Mouse (Mus musculus): ENCODE measurements around the gene Cdc42ep4.

The Cdc42ep4 gene

DNA sequence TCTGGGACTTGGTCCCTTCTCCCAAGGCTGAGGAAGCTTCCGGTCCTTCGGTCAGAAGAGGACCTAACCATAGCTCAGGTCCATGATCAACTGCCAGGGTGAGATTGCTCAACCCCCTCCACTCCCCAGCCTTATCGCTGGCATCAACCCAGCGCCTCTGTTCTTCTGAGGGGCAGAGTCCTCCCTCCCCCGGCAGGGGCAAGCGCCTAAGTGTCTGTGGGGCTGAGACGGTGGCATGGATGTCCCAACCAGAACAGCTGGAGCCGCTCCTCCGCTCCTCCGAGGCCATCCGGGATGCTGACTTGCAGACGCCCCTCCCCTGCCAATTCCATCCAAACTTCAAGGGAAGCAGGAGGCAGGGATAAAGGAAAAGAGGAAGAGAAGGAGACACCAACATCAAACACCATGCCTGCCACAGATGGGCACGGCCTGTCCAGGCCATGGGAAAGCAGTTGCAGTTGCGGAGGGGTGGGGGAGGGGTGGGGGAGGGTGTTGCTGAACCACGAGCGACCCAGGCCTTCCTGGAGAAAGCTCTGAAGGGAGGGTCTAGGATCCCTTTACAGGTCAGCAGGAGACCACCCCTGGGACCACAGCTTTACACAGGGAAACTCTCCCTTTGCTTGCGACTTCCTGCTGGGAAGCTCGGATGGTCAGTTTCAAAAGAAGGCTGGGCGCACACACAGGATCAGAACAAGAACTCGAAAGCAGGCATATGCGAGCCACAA is 2.7 kb downstream of the Cdc42ep4 start:
- DNase-seq: peak; percentile 97

DNA sequence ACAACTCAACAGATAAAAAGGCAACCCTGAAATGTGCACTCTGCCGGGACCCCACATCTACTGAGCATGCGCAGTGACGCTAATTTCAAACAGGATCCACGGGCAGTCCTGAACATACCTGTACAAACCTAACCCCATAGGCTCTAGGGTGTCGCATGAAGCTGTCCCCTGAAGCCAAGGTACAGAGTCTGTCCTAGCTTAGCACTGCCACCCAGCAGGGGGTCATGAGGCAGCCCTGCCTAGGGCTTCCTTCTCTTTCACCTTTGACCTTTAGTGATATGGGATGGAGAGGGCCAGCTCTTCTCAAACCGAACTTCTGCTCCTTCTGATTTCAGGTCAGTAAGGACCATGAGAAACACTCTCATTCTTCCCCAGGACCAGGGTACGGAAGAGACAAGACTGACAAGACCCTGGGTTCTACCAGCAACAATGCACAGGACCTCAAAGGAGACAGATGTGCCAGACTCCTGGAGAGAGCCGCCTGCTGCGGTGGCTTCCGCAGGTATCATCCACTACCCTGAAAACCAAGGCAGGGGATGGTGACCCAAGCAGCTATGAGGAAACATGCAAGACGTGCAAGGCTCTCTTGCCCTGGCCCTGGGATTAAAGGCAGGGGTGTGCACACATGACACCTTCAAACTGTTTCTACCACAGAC is 3.8 kb downstream of the Cdc42ep4 start:
- peak; percentile 94 for DNase-seq

DNA sequence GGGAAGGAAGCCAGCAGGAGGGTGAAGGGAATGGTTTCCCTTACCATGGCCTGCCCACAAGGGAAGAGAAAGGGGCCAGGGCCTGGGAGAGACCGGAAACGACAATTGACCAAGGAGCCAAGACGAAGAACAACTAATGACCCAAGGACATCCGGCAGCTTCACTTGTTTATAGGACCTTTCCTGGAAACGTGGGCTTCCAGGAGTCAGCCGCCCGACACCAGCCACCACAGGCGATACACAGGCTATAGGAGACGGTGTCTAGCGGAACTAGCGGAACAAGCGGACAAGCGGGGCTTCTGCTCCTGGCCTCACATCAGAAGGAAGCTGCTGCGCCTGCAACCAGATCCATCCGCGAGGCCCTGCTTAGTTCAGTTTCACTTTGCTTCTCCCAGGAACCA is 4.6 kb downstream of the Cdc42ep4 start:
- DNase-seq: peak; percentile 98

DNA sequence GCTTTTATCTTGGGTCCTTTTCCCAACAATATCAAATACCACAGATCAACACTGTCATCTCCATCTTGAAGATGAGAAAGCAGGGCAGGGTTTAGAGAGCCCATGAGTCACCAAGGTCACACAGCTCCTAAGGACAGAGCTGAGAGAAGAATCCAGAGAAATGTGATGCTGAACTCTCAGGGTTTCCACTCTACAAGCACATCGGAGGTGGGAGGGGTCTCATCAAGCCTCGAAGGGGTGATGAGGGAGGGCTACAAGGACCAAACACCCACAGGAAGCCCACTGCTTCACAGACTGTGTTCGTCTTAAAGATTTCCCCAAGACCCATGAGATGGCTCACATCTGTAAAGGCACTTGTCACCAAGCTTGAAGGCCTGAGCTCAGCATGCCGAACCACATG is 5.7 kb downstream of the Cdc42ep4 start:
- peak; percentile 90 for DNase-seq

DNA sequence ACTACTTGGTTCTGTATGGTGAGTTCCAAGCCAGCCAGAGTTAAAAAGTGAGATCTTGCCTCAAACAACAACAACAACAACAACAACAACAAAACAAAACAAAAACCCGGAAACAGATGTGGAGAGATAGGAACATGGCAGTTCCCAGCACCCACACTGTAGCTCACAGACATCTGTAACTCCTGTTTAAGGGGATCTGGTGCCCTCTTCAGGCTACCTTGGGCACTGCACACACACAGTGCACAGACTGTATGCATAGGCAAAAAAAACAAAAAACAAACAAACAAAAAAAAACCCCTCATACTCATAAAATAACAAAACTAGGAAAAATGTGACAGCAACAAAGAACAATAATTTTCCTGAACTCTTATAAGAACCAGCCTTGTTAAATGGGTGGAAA is 8.7 kb downstream of the Cdc42ep4 start:
- no peak for DNase-seq

DNA sequence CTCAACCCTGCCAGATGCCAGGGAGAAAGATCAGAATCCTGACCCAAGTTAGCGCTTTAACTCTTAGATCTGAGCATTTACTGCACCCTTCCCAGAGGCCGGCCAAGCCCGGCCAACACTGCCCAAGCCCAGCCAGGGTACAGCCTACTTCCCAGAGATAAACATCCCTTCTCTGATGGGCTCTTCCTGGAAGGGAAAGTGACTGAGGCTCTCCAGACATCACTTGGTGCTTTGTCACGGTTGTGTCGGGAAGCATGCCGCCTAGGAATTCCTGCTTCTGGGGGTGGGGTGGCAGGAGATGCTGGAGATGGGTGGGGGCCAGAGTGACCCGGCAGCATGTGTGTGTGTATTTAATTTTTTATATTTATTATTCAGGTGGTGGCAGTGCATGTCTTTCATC is 11.6 kb downstream of the Cdc42ep4 start:
- DNase-seq: peak; percentile 91

DNA sequence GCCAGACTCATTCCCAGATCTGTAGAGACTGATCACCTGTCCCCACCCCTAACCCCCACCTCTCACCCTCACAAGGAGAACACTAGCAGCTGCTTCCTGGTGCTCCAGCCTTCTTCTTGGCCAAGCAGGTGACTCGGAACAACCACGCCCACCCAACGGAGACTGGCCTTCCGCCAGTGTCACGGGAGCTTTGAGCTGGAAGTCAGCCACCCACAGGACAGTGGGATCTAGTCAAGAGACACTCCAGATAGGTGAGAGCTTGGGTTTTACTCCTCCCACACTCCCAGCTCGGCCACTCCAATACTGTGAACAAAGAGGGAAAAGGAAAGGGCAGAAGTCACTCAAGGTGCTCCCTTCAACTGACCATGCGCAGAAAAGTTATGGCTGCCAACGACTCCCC is 12.5 kb downstream of the Cdc42ep4 start:
- peak; percentile 97 for DNase-seq

DNA sequence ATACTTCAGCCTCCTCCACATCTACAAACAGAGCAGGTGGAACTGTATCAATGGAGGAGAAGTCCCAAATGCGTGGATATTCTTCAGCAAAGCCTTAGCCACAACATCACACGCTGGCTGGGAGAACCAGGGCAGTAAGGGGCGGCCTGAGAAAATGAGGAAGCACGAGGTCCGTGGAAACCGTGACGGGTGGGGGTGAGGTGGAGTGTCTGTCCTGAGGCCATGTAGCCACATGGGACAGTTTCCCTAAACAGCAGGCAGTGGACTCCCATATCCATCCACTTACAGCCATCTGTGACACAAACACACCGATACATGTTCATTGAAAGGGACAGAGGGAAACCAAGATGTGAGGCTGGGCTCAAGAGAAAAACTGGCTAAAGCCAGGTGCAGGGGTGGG is 13.8 kb downstream of the Cdc42ep4 start:
- peak; percentile 92 for DNase-seq

DNA sequence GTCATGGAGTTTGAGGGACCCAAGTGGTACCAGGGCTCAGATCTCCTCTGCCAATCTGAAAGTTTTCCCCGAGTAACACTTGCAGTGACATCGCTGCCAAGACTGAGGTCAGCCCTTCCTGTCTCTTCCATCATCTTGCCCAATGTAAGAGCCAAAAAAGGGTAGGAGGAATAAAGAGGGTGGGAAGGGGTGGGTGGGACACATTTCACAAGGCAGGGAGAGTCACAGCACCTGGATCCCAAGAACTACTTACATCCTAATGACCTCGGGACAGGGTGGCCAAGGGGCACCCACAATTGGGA is 14.2 kb downstream of the Cdc42ep4 start:
- peak; percentile 91 for DNase-seq

DNA sequence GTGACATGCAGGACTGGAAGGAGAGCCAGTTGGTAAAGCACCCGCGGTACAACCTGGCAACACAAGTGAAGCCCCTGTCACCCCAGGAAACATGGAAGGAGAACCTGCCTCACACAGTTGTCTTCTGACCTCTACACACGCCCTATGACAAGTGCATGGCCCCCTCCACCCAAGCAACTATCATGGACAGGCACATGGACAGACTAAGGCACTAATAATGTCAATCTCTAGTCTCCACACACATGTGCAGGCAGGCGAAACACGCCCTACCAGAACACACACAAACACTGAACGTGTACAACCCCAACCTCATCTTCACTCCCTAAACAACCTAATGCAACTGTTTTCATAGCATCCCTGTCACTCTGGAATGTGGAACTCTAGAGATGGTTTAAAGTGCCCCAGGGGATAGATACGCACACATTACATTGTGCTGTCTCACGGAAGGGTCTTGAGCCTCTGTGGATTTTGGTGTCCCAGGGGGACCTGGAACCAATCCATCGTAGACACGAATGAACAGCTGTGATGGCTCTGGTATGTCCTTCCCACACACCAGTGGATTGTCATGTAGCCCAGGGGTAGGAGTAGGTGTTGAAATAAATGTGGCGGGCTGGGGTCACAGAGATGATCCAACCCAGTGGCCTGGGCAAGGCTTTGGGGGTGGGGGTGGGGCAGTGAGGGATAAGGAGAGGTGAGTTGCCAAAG is 14.7 kb downstream of the Cdc42ep4 start:
- peak; percentile 91 for DNase-seq

DNA sequence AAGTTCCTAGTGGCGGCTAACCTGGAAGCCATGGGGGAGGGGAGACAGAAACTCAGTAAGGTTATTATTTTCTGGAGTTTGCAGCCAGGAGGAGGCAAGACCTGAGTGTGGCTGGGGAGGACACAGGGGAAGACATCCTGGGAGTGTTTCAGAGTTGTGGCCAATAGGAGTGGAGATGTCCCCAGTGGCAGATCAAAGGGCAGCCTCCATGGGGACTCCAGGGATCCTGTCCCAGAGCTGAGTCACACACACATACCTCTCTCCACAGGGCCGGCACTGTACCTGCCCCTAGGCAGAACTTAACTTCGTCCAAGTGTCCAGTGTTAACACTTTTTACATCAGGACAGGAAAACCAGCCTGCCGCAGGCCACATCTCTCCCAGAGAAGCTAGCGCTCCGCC is 16.5 kb downstream of the Cdc42ep4 start:
- peak; percentile 90 for DNase-seq

DNA sequence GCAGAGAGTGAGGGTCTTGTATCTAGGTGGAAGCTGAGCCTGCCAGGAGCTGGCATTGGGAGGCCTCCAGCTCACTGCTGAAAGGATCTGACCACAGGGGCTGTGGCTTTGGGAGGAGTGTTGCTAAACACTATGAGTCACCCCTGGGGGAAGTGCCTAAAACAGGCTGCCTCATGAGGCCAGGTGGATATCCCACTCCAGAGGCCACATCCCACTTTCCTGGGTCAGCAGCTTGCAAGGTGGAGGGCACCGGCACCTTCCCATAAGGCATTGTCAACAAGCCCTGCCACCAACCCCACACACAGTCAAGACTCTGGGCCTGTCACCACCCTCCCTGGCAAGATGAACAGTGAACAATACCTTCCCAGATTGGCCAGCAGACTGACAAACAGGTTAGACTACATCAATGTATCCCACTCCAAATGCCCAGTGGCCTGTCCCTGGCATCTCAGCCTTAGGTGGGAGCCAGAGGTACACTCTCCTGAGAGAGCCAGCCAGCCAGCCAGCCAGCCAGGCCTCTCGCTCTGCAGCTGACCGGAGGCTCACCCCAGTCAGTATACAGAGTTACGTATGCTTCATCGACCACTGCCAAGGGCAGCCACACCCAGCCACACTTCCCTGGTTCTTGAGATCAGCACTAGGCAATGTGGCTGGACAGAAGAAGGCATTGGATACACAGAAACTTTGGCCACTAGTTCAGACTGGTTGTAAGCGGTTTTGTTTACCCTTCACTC is 17.9 kb downstream of the Cdc42ep4 start:
- peak; percentile 96 for DNase-seq

DNA sequence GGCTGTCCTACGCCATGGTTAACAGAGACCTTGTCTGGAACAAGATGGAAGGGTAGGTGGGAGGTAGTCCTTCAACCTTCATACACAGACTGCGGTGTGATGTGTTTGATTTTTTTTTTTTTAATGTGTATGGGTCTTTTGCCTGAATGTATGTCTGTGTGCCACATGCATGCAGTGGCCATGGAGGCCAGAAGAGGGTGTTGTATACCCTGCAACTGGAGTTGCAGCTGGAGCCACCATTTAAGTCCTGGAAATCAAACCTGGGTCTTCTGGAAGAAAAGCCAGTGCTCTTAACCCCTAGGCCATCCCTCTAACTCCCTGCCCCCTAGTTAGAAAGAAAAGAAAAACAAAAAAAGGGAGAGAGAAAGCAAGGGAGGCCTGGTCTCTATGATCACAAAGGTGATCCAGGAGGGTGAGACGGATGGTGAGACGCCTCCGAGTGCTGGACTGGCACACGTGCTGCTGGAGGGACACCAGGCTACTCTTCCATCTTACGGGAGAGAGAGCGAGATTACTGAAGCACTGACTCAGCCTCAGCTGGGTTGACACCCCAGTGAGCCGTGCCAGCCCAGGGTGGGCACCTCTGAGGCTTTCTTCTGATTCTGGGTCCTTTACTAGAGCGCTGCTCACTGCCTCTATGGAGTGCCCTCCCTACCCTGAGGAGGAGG is 19.6 kb downstream of the Cdc42ep4 start:
- DNase-seq: no peak

DNA sequence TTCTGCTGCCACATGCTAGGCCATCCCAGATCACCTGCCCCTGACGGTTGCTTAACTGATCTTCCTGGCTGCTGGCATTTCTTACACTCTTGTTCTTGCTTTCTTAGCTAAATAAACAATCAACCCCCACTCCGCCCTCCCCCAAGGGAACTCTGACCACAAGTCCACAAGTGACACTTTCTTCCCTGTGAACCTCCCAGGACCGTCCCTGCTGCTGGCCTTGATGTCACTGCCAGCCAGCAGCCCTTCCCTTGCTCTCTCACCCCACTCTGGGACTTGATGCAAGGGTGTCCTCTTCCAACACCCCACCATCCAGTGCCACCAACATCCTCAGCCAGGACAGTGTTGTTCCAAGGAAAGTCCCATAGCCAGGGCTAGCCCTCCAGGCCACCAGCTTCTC is 20.8 kb downstream of the Cdc42ep4 start:
- DNase-seq: no peak

DNA sequence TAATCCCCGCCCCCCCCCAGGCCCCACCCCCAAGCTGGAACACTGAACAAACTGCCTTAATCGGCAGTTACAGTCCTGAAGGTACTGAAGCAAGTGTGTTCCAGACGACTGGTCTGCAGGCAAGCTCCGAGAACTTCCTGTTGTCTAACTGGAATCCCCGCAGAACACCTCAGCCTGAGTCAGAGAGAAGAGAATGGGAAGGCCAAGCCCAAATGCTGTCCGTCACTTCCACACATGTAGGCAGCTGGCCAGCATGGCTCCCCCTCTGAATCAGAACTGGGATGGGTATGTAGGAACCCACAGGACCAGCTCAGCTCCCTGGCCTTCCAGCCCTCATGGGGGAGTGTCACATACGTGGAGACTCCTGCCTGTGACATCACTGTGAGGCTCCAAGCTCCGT is 21.8 kb downstream of the Cdc42ep4 start:
- DNase-seq: peak; percentile 93

DNA sequence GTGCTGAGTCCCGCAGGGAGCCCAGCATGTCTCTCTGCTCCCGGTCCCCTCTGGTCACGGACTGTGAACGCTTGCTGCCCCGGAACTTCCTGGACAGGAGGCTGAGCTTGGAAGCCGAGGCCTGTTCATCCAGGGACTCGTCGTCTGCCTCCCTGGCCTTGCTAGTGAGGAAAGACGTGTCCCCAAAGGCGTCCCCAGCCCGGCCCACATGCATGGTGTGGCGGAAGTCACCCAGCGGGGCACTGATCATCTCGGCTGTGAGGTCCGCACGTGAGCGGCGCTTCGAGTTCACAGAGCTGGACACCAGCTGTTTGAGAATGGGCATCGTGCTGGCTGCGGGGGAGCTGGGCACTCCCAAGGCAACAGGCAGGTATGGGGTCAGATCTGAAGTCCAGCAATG is 22.4 kb downstream of the Cdc42ep4 start:
- DNase-seq: peak; percentile 95

DNA sequence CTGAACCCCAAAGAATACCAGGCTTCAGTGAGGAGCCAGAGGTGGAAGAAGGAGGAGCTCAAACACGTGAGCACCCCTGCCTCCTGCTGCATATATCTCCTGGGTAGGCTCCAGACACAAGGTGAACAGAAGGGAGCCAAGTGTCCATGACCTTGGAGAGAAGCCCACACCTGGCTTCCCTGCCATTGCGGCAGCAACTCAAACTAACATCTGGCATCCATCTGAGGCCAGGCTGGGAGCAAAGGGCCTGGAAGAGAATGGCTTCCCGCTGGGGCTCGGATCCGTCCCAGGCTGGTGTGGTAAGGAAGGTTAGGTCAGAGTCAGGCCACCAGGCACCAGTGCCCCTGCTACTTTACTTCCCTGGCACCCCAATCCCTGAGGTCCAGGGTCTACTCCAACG is 23.7 kb downstream of the Cdc42ep4 start:
- DNase-seq: peak; percentile 89

DNA sequence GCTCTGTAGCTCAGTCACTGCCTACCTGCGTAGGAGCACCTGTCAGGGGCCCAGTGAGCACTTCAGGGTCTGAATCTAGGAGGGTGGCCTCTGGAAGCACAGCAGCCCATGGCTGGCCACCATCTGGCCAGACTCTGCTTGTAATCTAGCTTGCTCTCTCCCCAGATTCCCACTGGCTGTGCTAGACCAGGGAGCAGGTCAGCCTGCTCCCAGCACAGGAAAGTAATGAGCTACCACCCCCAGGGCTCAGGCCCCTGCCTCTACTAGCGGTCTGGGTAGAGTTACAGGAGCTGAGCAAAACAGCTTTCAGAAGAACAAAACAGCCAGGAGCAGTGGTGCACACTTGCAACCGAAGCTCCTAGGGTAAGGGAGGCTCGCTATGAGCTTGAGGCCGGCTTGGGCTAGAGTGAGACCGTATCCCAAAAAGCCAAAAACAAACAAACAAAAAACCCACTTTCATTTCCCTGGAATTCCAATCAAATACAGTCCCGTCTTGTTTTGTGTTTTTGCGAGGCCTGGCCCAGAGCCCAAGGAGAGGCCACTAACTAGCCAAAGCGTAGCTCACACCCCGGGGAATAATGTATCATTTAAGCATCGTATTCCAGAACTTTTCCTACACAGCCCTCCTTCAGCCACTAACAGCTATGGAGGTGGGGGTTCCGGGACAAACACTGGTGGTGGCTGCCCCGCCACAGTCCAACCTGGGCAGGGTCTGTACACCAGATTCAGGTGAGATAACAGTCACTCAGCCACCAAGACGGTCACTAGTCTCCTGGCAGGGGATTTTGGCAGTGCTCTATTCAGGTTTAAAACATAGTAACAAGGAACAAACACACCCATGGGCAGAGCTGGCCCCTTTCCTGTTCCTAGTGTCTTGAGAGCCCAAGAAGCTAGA is 24.4 kb downstream of the Cdc42ep4 start:
- peak; percentile 93 for DNase-seq

DNA sequence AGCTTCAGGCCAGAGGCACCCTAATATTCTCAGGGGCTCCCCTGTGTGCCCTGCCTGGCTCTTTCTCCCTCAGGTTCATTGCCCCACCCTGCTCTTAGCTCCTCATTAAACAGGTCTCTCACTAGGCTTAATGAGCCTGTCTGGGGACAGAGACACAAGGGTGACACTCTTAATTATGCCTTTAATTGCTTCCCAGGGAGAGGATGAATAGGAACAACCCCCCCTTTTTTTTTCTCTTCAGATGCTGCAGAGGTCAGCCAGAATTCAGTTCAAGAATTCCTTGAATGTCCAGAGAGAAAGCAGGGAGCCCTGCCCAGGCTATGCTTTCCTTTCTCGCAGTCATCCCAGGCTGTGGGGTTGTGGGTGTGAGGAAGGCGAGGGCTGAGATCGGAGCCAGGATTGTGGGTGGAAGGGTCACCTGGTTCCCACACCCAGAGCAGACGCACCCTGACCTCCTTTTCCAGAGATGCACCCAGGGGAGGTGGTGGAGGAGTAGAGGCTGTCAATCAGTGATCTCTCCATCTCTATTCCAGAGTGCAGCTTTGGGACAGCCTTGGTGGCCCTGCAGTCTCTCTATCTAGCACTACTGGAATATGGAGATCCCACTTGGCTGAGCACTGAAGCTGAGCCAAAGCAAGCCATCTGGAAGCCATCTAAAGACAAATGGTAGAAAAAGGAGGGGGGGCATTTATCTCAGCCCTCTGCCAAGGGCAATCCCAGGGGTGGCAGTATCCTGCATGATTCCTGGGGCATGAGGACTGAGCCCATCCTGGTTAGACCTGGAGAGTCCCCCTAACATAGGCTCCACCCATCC is 26.2 kb downstream of the Cdc42ep4 start:
- peak; percentile 97 for DNase-seq

DNA sequence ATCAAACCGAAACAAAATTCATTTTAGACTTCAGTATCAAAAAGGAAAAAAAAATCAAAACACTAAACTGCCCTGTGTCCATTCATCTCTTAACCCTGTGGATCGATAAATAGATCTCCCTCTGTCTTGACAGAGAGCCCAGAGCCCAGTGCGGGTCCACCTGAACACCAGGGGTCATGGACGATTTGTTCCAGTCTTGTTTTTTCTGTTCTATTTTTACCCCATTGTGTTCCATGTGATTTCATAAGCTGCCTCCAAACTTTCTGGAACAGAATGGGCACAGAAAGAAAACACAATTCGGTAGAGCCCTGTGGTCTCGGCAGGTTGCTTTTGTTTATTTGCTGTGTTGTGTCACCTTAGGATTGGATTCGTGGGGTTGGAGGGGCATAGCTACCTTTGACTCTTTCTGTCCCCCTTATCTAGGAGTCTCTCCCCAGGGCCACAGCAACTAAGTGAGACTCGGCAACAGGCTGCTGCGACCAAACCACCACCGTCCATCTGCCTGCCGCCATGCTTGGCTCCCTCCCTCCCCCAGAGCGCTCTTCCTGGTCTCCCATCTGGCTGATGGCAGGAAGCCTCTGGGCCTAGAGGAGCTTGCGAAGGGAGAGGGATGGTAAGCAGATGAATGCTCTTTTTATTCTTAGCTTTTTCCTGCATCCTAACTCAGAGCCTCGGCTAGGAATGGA is 29.1 kb downstream of the Cdc42ep4 start:
- DNase-seq: peak; percentile 92
